Mouse (Mus musculus) thymus, adult 2 months (tissue): ENCODE results near the gene Acad11. TPM values are rescaled to one million over a fixed set of nuclear protein-coding genes. Genes with fewer than 3 reads are reported as not detected.

Experiments
- DNase-seq: peaks from one replicate; pipeline ENCODE4 v3.0.0; 2021
- H3K27ac ChIP-seq: fragments of 200-500 bp; 2 replicates; pipeline ENCODE4 v1.5.1; 2012; ENCODE audit warnings: low read length, control low read depth; ENCODE audit not compliant: control insufficient read depth, insufficient read depth
- H3K27me3 ChIP-seq: fragments of 200-500 bp; 2 replicates; pipeline ENCODE4 v1.6.1; 2012; ENCODE audit warnings: mild to moderate bottlenecking, low read length, moderate library complexity, mixed read lengths; ENCODE audit not compliant: control insufficient read depth, insufficient read depth
- H3K36me3 ChIP-seq: fragments of 200-500 bp; 2 replicates; pipeline ENCODE4 v1.6.1; 2012; ENCODE audit warnings: mild to moderate bottlenecking, low read length, moderate library complexity; ENCODE audit not compliant: control insufficient read depth, insufficient read depth
- H3K4me1 ChIP-seq: fragments of 200-500 bp; replicated peaks from 2 replicates; pipeline ENCODE4 v1.6.1; 2012; ENCODE audit warnings: low read length; ENCODE audit not compliant: control insufficient read depth, insufficient read depth
- H3K4me3 ChIP-seq: fragments of 200-500 bp; 2 replicates; pipeline ENCODE4 v1.5.1; 2012; ENCODE audit warnings: mild to moderate bottlenecking, low read length, control low read depth, moderate library complexity; ENCODE audit not compliant: control insufficient read depth, insufficient read depth
- CTCF ChIP-seq: fragments of 200-500 bp; IDR thresholded peaks from 2 replicates; pipeline ENCODE4 v1.5.1; 2012; ENCODE audit warnings: mild to moderate bottlenecking, control low read depth, low read length, moderate library complexity, borderline replicate concordance; ENCODE audit not compliant: control insufficient read depth, poor library complexity, insufficient read depth; ENCODE audit errors: extremely low read depth
- POLR2A ChIP-seq: fragments of 200-500 bp; IDR thresholded peaks from 2 replicates; pipeline ENCODE4 v1.6.1; 2012; ENCODE audit warnings: mild to moderate bottlenecking, low read length, control low read depth, moderate library complexity; ENCODE audit not compliant: control insufficient read depth, poor library complexity, insufficient read depth; ENCODE audit errors: extremely low read depth
- WGBS: fragments of 180-500 bp; shearing (Covaris S2); methylation state at CpG from one replicate; pipeline ENCODE4 v1.1.7; 2018; 5-methylcytosine and 5-hydroxymethylcytosine counted together
- polyA plus RNA-seq: library from polyadenylated mRNA; depleted of rRNA; stranded (reverse); fragments of >200 nt; gene quantifications from 2 replicates; pipeline ENCODE4 v1.2.3, GENCODE M21; 2012

Acad11 gene
- polyA plus RNA-seq, 1 experiment = 22.4 TPM

DNA sequence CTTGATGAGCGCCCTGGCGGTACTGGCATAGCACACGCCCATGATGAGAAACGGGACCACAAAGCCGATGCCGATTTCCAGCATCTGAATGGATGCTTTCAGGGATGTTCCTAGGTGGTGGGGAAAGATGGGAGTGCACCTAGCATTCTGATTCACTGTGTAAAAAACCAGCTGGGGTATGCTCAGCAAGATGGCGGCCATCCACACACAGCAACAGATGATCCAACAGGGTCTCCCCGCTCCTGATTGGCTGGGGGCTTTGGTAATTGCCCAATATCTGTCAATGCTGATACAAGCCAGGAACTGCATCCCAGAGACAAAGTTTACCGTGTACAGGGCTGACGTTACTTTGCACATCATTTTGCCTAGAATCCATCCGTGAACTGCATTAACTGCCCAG, 35.9 kb downstream of the Acad11 start:
- no peaks in the 10 kb centered on the region for H3K27me3 ChIP-seq
- no peak overlapping the region for H3K27ac ChIP-seq
- no peak for TF ChIP-seq POLR2A
- TF ChIP-seq CTCF = no peak
- H3K4me1 ChIP-seq = no peaks in the 10 kb centered on the region
- WGBS = 97% methylated on average over 11 of the region's 11 CpGs
- DNase-seq = no peak
- H3K36me3 ChIP-seq = no peaks in the 10 kb centered on the region
- no peak overlapping the region for H3K4me3 ChIP-seq

DNA sequence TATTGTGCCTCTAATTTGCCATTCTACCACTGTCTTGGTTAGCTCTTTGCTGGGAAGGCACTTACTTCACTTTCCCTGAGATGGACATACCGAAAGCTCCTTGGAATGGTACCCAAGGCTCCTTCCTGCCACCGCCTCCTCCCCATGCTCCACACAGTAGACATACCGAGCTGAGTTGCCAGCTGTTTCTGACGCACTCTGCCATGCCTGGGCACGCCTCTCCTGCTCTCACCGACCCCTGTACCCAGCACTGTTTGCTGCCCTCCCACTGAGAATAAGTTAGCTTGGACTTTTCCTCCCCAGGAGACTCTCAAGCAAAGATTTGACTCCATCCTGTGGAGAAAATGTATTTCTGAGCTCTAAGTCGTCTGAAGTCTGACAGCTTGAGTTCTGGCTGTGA, 37.6 kb downstream of the Acad11 start:
- no peaks in the 10 kb centered on the region for H3K36me3 ChIP-seq
- 90% methylated on average over 7 of the region's 7 CpGs for WGBS
- H3K27ac ChIP-seq = no peak overlapping the region
- TF ChIP-seq POLR2A (no peak), CTCF (no peak)
- no peak overlapping the region for H3K4me3 ChIP-seq
- H3K4me1 ChIP-seq = no peaks in the 10 kb centered on the region
- no peak for DNase-seq
- H3K27me3 ChIP-seq = no peaks in the 10 kb centered on the region

GRCm38 (mm10) chr9:104101458-104101857, 38.3 kb downstream of the Acad11 start:
- H3K27me3 ChIP-seq = no peaks in the 10 kb centered on the region
- H3K4me3 ChIP-seq = no peak overlapping the region
- 83% methylated on average over 3 of the region's 3 CpGs for WGBS
- no peaks in the 10 kb centered on the region for H3K4me1 ChIP-seq
- no peak for DNase-seq
- H3K36me3 ChIP-seq = no peaks in the 10 kb centered on the region
- TF ChIP-seq POLR2A (no peak), CTCF (no peak)
- no peak overlapping the region for H3K27ac ChIP-seq

- DNase-seq = no peak
- no peak overlapping the region for H3K27ac ChIP-seq
- 89% methylated on average over 6 of the region's 6 CpGs for WGBS
- H3K4me3 ChIP-seq = no peak overlapping the region
- H3K36me3 ChIP-seq = no peaks in the 10 kb centered on the region
- no peaks in the 10 kb centered on the region for H3K4me1 ChIP-seq
- H3K27me3 ChIP-seq = no peaks in the 10 kb centered on the region
- TF ChIP-seq CTCF (no peak), POLR2A (no peak)
Measured at GRCm38 (mm10) chr9:104102301-104102700, 39.1 kb downstream of the Acad11 start.

DNA sequence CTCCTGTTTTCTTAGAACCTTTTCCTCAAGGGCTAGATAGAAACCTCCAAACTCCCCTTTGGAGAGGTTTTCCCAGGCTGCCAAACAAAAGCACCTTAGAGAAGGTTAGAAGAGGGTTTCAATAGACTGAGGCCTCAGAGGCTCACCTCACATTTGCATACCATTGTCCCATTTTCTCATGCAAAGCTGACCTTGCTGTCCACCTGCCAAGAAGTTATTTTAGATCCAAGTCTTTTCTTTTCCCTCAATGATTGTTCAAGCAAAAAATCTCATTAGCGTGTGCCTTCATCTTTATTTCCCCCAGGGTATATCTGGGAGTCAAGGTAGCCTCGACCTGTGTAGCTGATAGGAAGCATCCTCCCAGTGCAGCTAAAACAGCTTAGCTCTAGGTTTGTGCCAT, 39.7 kb downstream of the Acad11 start:
- Histone ChIP-seq H3K4me3 (no peak overlapping the region), H3K27me3 (no peaks in the 10 kb centered on the region), H3K27ac (no peak overlapping the region), H3K4me1 (no peaks in the 10 kb centered on the region), H3K36me3 (no peaks in the 10 kb centered on the region)
- no peak for TF ChIP-seq CTCF
- TF ChIP-seq POLR2A = no peak
- WGBS = 90% methylated on average over 2 of the region's 2 CpGs
- no peak for DNase-seq

DNA sequence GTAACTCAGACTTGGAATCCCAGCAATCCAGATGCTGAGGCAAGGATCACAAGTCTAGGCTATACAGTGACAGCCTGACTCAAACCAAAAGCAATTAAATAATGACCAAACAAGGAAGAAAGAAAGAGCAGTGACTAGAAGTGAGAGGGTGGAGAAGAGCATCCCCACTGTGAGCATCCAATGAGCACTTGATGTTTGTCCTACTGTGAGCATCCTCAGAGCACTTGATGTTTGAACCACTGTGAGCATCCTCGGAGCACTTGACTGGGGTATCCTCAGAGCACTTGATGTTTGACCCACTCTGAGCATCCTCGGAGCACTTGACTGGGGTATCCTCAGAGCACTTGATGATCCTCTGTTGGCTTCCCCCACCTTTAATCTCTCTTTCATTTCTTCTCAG, 41.8 kb downstream of the Acad11 start:
- Histone ChIP-seq H3K4me3 (no peak overlapping the region), H3K36me3 (no peaks in the 10 kb centered on the region), H3K4me1 (no peaks in the 10 kb centered on the region), H3K27ac (no peak overlapping the region), H3K27me3 (no peaks in the 10 kb centered on the region)
- TF ChIP-seq CTCF (no peak), POLR2A (no peak)
- no peak for DNase-seq
- WGBS = 97% methylated on average over 2 of the region's 2 CpGs

DNA sequence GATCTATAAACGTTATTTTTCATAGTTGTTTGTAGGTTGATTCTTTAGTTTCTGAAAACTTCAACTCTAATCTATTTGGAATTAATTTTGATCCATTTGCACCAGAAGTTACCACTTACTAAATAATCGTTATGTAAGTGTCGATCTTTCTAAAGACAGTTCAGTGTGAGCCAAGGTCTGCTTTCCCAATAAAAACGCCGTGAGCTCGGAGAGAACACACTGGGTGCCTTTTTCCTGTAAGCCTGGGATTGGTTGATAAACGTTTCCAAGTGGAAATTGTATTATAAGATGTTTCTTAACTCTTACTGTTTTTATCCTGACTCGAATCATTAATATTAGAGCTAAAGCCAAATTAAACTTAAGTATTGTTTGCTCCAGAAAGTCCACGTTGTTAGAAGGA, 43.8 kb downstream of the Acad11 start:
- H3K36me3 ChIP-seq = no peaks in the 10 kb centered on the region
- TF ChIP-seq POLR2A (no peak), CTCF (no peak)
- H3K4me3 ChIP-seq = no peak overlapping the region
- H3K27ac ChIP-seq = no peak overlapping the region
- H3K4me1 ChIP-seq = no peaks in the 10 kb centered on the region
- H3K27me3 ChIP-seq = no peaks in the 10 kb centered on the region
- 93% methylated on average over 9 of the region's 9 CpGs for WGBS
- DNase-seq = no peak
